Mouse (Mus musculus) embryonic facial prominence, embryonic 10.5 days (tissue): ENCODE data around the gene Tnni2. TPM values are rescaled to one million over a fixed set of nuclear protein-coding genes. Genes with fewer than 3 reads are reported as not detected.

ENCODE experiments used
- DNase-seq: peaks from one replicate; pipeline ENCODE4 v3.0.0-alpha.2; 2017; ENCODE audit warnings: low spot score
- H3K27ac ChIP-seq: fragments of 300-500 bp; sonication (generic); replicated peaks from 2 replicates; pipeline ENCODE4 v1.5.1; 2016; ENCODE audit warnings: mild to moderate bottlenecking
- H3K27me3 ChIP-seq: fragments of 300-500 bp; sonication (generic); replicated peaks from 2 replicates; pipeline ENCODE4 v1.6.1; 2016; ENCODE audit warnings: low read depth, mild to moderate bottlenecking; ENCODE audit not compliant: poor library complexity, severe bottlenecking
- H3K36me3 ChIP-seq: fragments of 300-500 bp; sonication (generic); replicated peaks from 2 replicates; pipeline ENCODE4 v1.6.1; 2016; ENCODE audit warnings: mild to moderate bottlenecking, moderate library complexity
- H3K4me1 ChIP-seq: fragments of 300-500 bp; sonication (generic); 2 replicates; pipeline ENCODE4 v1.6.1; 2016
- H3K4me3 ChIP-seq: fragments of 300-500 bp; sonication (generic); 2 replicates; pipeline ENCODE4 v1.5.1; 2016; ENCODE audit warnings: mild to moderate bottlenecking, moderate library complexity
- H3K9me3 ChIP-seq: fragments of 300-500 bp; sonication (generic); 2 replicates; pipeline ENCODE4 v1.6.1; 2016; ENCODE audit warnings: mild to moderate bottlenecking
- WGBS: fragments of 180-500 bp; shearing (Covaris S2); methylation state at CpG from one replicate; pipeline ENCODE4 v1.1.7; 2016; 5-methylcytosine and 5-hydroxymethylcytosine counted together
- polyA plus RNA-seq: library from polyadenylated mRNA; unstranded; fragments of >200 nt; fragmentation: Nextera tagmentation; extraction: Ambion mirVana; gene quantifications from 2 replicates; pipeline ENCODE4 v1.2.1, GENCODE M21; 2016

Gene Tnni2
- polyA plus RNA-seq, 1 experiment from 2014 or later, result 1.7 TPM

- no peak overlapping the region for H3K4me3 ChIP-seq
- H3K27ac ChIP-seq, result peak overlapping the region; percentile 93
- no peak for DNase-seq
- WGBS, result 28% methylated on average over 1 of the region's 1 CpGs
- no peaks in the 10 kb centered on the region for H3K9me3 ChIP-seq
- H3K4me1 ChIP-seq, result peaks cover 64% of the 10 kb centered on the region
- no peaks in the 10 kb centered on the region for H3K36me3 ChIP-seq
- H3K27me3 ChIP-seq, result no peaks in the 10 kb centered on the region
These were observed 13.1 kb downstream of the Tnni2 start for GRCm38 (mm10) chr7:142454706-142455105.

- H3K9me3 ChIP-seq, result no peaks in the 10 kb centered on the region
- DNase-seq, result no peak
- WGBS, result 60% methylated on average over 2 of the region's 2 CpGs
- H3K36me3 ChIP-seq, result no peaks in the 10 kb centered on the region
- H3K27ac ChIP-seq, result peak overlapping the region; percentile 93
- H3K4me3 ChIP-seq, result no peak overlapping the region
- H3K4me1 ChIP-seq, result peaks cover 66% of the 10 kb centered on the region
- no peaks in the 10 kb centered on the region for H3K27me3 ChIP-seq
These were observed 13.6 kb downstream of the Tnni2 start for GRCm38 (mm10) chr7:142455251-142455650.

- no peaks in the 10 kb centered on the region for H3K36me3 ChIP-seq
- 81% methylated on average over 3 of the region's 3 CpGs for WGBS
- H3K27ac ChIP-seq, result peak overlapping the region; percentile 93
- H3K4me1 ChIP-seq, result peaks cover 69% of the 10 kb centered on the region
- no peak overlapping the region for H3K4me3 ChIP-seq
- no peaks in the 10 kb centered on the region for H3K9me3 ChIP-seq
- H3K27me3 ChIP-seq, result no peaks in the 10 kb centered on the region
- DNase-seq, result no peak
These were observed 15.2 kb downstream of the Tnni2 start for GRCm38 (mm10) chr7:142456806-142457205.

- no peak overlapping the region for H3K4me3 ChIP-seq
- peaks cover 74% of the 10 kb centered on the region for H3K4me1 ChIP-seq
- 22% methylated on average over 3 of the region's 3 CpGs for WGBS
- H3K27ac ChIP-seq, result peak overlapping the region; percentile 93
- no peaks in the 10 kb centered on the region for H3K27me3 ChIP-seq
- no peaks in the 10 kb centered on the region for H3K36me3 ChIP-seq
- H3K9me3 ChIP-seq, result no peaks in the 10 kb centered on the region
- DNase-seq, result peak; percentile 55
These were observed 15.7 kb downstream of the Tnni2 start for GRCm38 (mm10) chr7:142457227-142457811.

- Histone ChIP-seq H3K4me1 (peaks cover 74% of the 10 kb centered on the region), H3K36me3 (no peaks in the 10 kb centered on the region), H3K4me3 (no peak overlapping the region), H3K27me3 (no peaks in the 10 kb centered on the region), H3K27ac (peak overlapping the region; percentile 93), H3K9me3 (no peaks in the 10 kb centered on the region)
- 19% methylated on average over 2 of the region's 2 CpGs for WGBS
- peak; percentile 79 for DNase-seq
These were observed 16.4 kb downstream of the Tnni2 start for GRCm38 (mm10) chr7:142458026-142458425.

- H3K27me3 ChIP-seq, result no peaks in the 10 kb centered on the region
- H3K4me3 ChIP-seq, result no peak overlapping the region
- DNase-seq, result no peak
- H3K36me3 ChIP-seq, result no peaks in the 10 kb centered on the region
- H3K9me3 ChIP-seq, result no peaks in the 10 kb centered on the region
- H3K4me1 ChIP-seq, result peaks cover 69% of the 10 kb centered on the region
- H3K27ac ChIP-seq, result peak overlapping the region; percentile 93
- WGBS, result 87% methylated on average over 5 of the region's 5 CpGs
These were observed 17.2 kb downstream of the Tnni2 start for GRCm38 (mm10) chr7:142458676-142459298.

- H3K27ac ChIP-seq, result peak overlapping the region; percentile 93
- no peak for DNase-seq
These were observed 17.7 kb downstream of the Tnni2 start for GRCm38 (mm10) chr7:142459299-142459691.

GRCm38 (mm10) chr7:142460636-142461077 lies 19.0 kb downstream of the Tnni2 start, which contains the start of gene Lsp1:
Lsp1 (plus strand) TSS chr7:142460809.
- 91% methylated on average over 7 of the region's 7 CpGs for WGBS
- peaks cover 50% of the 10 kb centered on the region for H3K4me1 ChIP-seq
- H3K4me3 ChIP-seq, result no peak within 1 kb of the TSS
- H3K9me3 ChIP-seq, result no peaks in the 10 kb centered on the region
- H3K27me3 ChIP-seq, result no peaks in the 10 kb centered on the region
- DNase-seq, result no peak
- H3K27ac ChIP-seq, result peak within 1 kb of the TSS; percentile 93
- H3K36me3 ChIP-seq, result no peaks in the 10 kb centered on the region

More at GRCm38 (mm10) chr7:142459299-142459691, 17.7 kb downstream of the Tnni2 start:
- H3K4me3 ChIP-seq, result no peak overlapping the region
- H3K9me3 ChIP-seq, result no peaks in the 10 kb centered on the region
- H3K36me3 ChIP-seq, result no peaks in the 10 kb centered on the region
- H3K27me3 ChIP-seq, result no peaks in the 10 kb centered on the region
- 83% methylated on average over 2 of the region's 2 CpGs for WGBS
- H3K4me1 ChIP-seq, result peaks cover 63% of the 10 kb centered on the region

- DNase-seq, result no peak
- Histone ChIP-seq H3K4me1 (peaks cover 42% of the 10 kb centered on the region), H3K4me3 (no peak overlapping the region), H3K9me3 (no peaks in the 10 kb centered on the region), H3K27ac (peak overlapping the region; percentile 58), H3K27me3 (no peaks in the 10 kb centered on the region), H3K36me3 (no peaks in the 10 kb centered on the region)
- 86% methylated on average over 2 of the region's 2 CpGs for WGBS
These were observed 19.8 kb downstream of the Tnni2 start for GRCm38 (mm10) chr7:142461446-142461845.

- WGBS, result 86% methylated on average over 6 of the region's 6 CpGs
- H3K27ac ChIP-seq, result peak overlapping the region; percentile 58
- no peaks in the 10 kb centered on the region for H3K9me3 ChIP-seq
- DNase-seq, result no peak
- H3K4me1 ChIP-seq, result peaks cover 35% of the 10 kb centered on the region
- H3K4me3 ChIP-seq, result no peak overlapping the region
- no peaks in the 10 kb centered on the region for H3K27me3 ChIP-seq
- no peaks in the 10 kb centered on the region for H3K36me3 ChIP-seq
These were observed 20.6 kb downstream of the Tnni2 start for GRCm38 (mm10) chr7:142462190-142462589.

GRCm38 (mm10) chr7:142462594-142463078 lies 21.0 kb downstream of the Tnni2 start:
- no peak overlapping the region for H3K4me3 ChIP-seq
- H3K9me3 ChIP-seq, result no peaks in the 10 kb centered on the region
- DNase-seq, result no peak
- WGBS, result 71% methylated on average over 4 of the region's 4 CpGs
- H3K4me1 ChIP-seq, result peaks cover 30% of the 10 kb centered on the region
- no peaks in the 10 kb centered on the region for H3K27me3 ChIP-seq
- H3K36me3 ChIP-seq, result no peaks in the 10 kb centered on the region
- H3K27ac ChIP-seq, result peak overlapping the region; percentile 58

GRCm38 (mm10) chr7:142470171-142470691 lies 28.6 kb downstream of the Tnni2 start:
- H3K9me3 ChIP-seq, result no peaks in the 10 kb centered on the region
- 80% methylated on average over 7 of the region's 7 CpGs for WGBS
- DNase-seq, result no peak
- H3K4me1 ChIP-seq, result peaks cover 53% of the 10 kb centered on the region
- H3K4me3 ChIP-seq, result no peak overlapping the region
- no peaks in the 10 kb centered on the region for H3K27me3 ChIP-seq
- peak overlapping the region; percentile 90 for H3K27ac ChIP-seq
- H3K36me3 ChIP-seq, result no peaks in the 10 kb centered on the region
